Mouse (Mus musculus): ENCODE data around the gene Lypla2.

DNA sequence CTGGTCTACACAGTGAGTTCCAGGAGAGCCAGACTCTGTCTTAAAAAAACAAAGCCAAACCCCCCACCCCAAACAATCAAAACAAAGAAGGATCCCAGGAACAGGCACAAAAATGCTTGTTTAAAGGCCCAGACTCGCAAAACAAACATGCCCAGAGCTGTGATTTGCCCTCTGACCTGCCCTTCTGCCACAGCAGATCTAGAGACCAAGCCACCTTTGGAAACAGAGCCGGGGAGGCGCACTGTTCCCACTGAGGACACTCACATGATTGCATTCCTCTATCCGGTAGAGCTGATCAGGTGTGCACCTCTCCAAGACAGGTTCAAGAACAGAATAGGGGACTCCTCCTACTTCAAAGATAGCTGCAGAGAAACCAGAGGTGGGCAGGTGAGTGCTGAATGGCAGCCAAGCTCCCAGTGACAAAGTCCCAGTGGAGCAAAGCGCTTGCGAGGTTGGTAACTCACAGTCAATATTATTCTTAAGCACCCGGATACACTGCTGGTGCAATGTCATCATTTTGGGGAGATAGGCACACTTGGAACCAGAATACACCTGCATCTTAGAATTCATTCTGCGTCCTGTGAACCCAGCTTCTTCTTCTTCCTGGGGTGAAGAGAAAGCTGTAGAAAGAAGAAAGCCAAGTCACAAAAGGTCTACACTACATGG is 36.5 kb upstream of the Lypla2 start:
- TF ChIP-seq ZNF384 (IDR thresholded peaks at IDR 0.05; ENCODE audit: low read depth, low read length) (no peak), MAFK (IDR thresholded peaks at IDR 0.05; ENCODE audit: insufficient read depth, low read depth, low read length) (no peak), CHD2 (IDR thresholded peaks at IDR 0.05; ENCODE audit: low read depth, low read length) (no peak), HCFC1 (IDR thresholded peaks at IDR 0.05; ENCODE audit: borderline replicate concordance, insufficient read depth, low read length) (no peak), ZC3H11A (IDR thresholded peaks at IDR 0.05; ENCODE audit: borderline replicate concordance, low read depth, low read length) (no peak)

Data from ES-E14 (cell line).